Mouse (Mus musculus) liver, embryonic 14.5 days (tissue): ENCODE data around the gene Bicral. TPM values are rescaled to one million over a fixed set of nuclear protein-coding genes. Genes with fewer than 3 reads are reported as not detected.

ENCODE experiments used
- ATAC-seq: fragments of 200-750 bp; cut with Nextera tagmentation; 2 replicates; pipeline ENCODE4 v1.8.0; 2017; ENCODE audit warnings: moderate number of reproducible peaks, mild to moderate bottlenecking, moderate library complexity; ENCODE audit not compliant: insufficient read depth
- DNase-seq, 3 experiments: peaks; one replicate each; pipeline ENCODE4 v3.0.0-alpha.2; 2012 to 2013; ENCODE audit warnings: low read depth in 3 of 3, low spot score in 3 of 3
- H3K27ac ChIP-seq: fragments of 300-500 bp; sonication (generic); 2 replicates; pipeline ENCODE4 v1.5.1; 2014; ENCODE audit warnings: moderate library complexity, mild to moderate bottlenecking, control low read depth, inconsistent platforms
- H3K27me3 ChIP-seq: fragments of 300-500 bp; sonication (generic); 2 replicates; pipeline ENCODE4 v1.6.1; 2014; ENCODE audit warnings: mild to moderate bottlenecking, low read length, moderate library complexity; ENCODE audit not compliant: control insufficient read depth, insufficient read depth
- H3K36me3 ChIP-seq: fragments of 300-500 bp; sonication (generic); replicated peaks from 2 replicates; pipeline ENCODE4 v1.6.1; 2014; ENCODE audit warnings: low read depth; ENCODE audit not compliant: control insufficient read depth, insufficient read depth
- H3K4me1 ChIP-seq, 2 experiments: fragments of 200-500 bp in 1 of 2; fragments of 300-500 bp in 1 of 2; sonication (generic) in 1 of 2; replicated peaks; 2 replicates each; pipeline ENCODE4 v1.6.1; 2012 to 2014; ENCODE audit warnings: antibody characterized with exemption in 1 of 2, inconsistent platforms in 1 of 2, low read length in 1 of 2; ENCODE audit not compliant: control insufficient read depth in 2 of 2, insufficient read depth in 2 of 2
- H3K4me2 ChIP-seq: fragments of 300-500 bp; sonication (generic); 2 replicates; pipeline ENCODE4 v1.6.1; 2014; ENCODE audit warnings: low read depth, mild to moderate bottlenecking, control low read depth, moderate library complexity
- H3K4me3 ChIP-seq, 2 experiments: fragments of 200-500 bp in 1 of 2; fragments of 300-500 bp in 1 of 2; sonication (generic) in 1 of 2; 2 replicates each; pipeline ENCODE4 v1.5.1; 2012 to 2014; ENCODE audit warnings: low read depth in 2 of 2, low read length in 2 of 2, mild to moderate bottlenecking in 2 of 2, control low read depth in 1 of 2, inconsistent platforms in 1 of 2, moderate library complexity in 1 of 2; ENCODE audit not compliant: insufficient read depth in 1 of 2
- H3K9ac ChIP-seq: fragments of 300-500 bp; sonication (generic); replicated peaks from 2 replicates; pipeline ENCODE4 v1.6.1; 2014; ENCODE audit warnings: mild to moderate bottlenecking, control low read depth, moderate library complexity
- H3K9me3 ChIP-seq: fragments of 300-500 bp; sonication (generic); 2 replicates; pipeline ENCODE4 v1.6.1; 2016; ENCODE audit warnings: low read length, mixed read lengths; ENCODE audit not compliant: control insufficient read depth
- CTCF ChIP-seq: IDR thresholded peaks from 2 replicates; pipeline ENCODE4 v1.5.1; 2016; ENCODE audit warnings: antibody characterized with exemption, low read depth, control low read depth
- EP300 ChIP-seq: IDR thresholded peaks from 2 replicates; pipeline ENCODE4 v1.6.1; 2016; ENCODE audit warnings: antibody characterized with exemption, low read depth
- WGBS: fragments of 180-500 bp; shearing (Covaris S2); extraction: QIAGEN DNeasy Blood & Tissue Kit; methylation state at CpG from one replicate; pipeline ENCODE4 v1.1.7; 2014; ENCODE audit not compliant: insufficient replicate concordance; 5-methylcytosine and 5-hydroxymethylcytosine counted together
- polyA plus RNA-seq, 2 experiments: library from polyadenylated mRNA; depleted of rRNA in 1 of 2; stranded (reverse) in 1 of 2; unstranded in 1 of 2; fragments of >200 nt; fragmentation: Nextera tagmentation in 1 of 2; extraction: Ambion mirVana in 1 of 2; gene quantifications; 2 replicates each; pipeline versions ENCODE4 v1.2.1 to v1.2.3; 2012 to 2014

The Bicral gene
- polyA plus RNA-seq, 2 experiments = 3.0 to 3.4 TPM

- H3K36me3 ChIP-seq = peaks cover 54% of the 10 kb centered on the region
- DNase-seq (no peak), ATAC-seq (no peak)
- TF ChIP-seq EP300 (no peak), CTCF (no peak)
- WGBS = 88% methylated on average over 9 of the region's 9 CpGs
- H3K9ac ChIP-seq = no peak overlapping the region
- H3K27ac ChIP-seq = no peak overlapping the region
- peaks cover 0 to 7% of the 10 kb centered on the region in 2 experiments; a peak in 2 of 4 replicates for H3K4me1 ChIP-seq
- no peak overlapping the region for H3K4me3 ChIP-seq
- H3K4me2 ChIP-seq = no peak overlapping the region
- no peaks in the 10 kb centered on the region for H3K9me3 ChIP-seq
- no peaks in the 10 kb centered on the region for H3K27me3 ChIP-seq
Observed at GRCm38 (mm10) chr17:46775070-46775469, 83.2 kb downstream of the Bicral start.

DNA sequence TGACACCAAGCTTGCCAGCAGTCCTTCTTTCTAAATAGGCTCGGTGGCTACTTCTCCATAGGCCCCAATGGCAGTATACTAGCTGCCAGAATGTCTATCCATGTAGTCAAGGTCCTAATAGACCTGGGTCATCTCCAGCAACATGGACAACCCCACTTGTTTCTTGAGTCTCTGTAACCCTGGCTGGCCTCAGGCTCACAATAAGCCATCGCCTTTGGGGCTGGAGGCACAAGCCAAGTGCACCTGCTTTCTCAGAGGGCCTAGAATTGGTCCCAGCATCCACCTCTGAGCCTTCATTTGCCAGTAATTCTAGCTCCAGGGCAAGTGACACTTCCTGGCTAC, 84.2 kb downstream of the Bicral start:
- Histone ChIP-seq H3K36me3 (peaks cover 44% of the 10 kb centered on the region), H3K9me3 (no peaks in the 10 kb centered on the region), H3K27ac (no peak overlapping the region), H3K4me2 (peak overlapping the region; percentile 82), H3K27me3 (no peaks in the 10 kb centered on the region), H3K4me3 (peak overlapping the region in 1 of 2 experiments; percentile 86; a peak in 2 of 4 replicates), H3K4me1 (peaks cover 0 to 7% of the 10 kb centered on the region in 2 experiments; a peak in 2 of 4 replicates), H3K9ac (peak overlapping the region; percentile 18; the same call in 1 of the 2 replicates)
- no peak for DNase-seq
- no peak for TF ChIP-seq EP300
- no peak for TF ChIP-seq CTCF
- WGBS = 52% methylated on average over 2 of the region's 2 CpGs
- ATAC-seq = no peak

DNA sequence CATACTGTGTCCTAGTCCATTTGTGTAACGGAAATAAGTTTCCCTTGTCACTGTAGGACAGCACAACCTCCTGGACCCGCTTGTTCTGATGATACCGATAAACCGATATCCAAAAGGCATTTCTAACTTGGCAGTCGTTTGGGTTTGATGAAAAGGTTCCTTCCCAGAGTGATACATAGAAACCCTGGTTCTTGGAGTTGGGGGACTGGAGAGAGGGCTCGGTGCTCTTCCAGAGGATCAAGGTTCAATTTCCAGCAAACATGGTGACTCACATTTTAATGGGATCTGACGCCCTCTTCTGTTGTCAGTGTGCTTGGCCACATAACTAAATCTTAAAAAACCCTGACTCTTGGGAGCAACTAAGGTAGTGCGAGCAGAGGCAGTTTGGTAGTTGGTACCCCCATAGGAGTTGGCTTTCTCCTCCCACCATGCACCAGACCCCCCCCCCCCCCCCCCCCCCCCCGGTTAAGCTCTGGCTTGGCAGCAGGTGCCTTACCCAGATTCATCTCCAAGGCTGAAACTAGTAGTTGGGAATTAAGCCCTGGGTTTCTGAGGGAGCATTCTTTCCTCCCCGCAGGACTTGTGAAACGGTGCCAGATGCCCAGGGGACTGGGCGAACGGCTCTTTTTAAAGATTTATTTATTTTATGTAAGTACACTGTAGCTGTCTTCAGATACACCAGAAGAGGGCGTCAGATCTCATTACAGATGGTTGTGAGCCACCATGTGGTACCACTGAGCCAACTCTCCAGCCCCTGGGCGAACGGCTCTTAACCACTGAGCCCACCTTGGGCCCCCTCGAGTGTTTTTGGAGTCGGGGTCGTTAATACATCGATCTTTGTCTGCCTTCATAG, 84.8 kb downstream of the Bicral start:
- no peak for TF ChIP-seq EP300
- peak; percentile 49; the same call in 1 of the 2 replicates for TF ChIP-seq CTCF
- DNase-seq (peak in 1 of 3 experiments; percentile 33), ATAC-seq (peak; percentile 23; the same call in 1 of the 2 replicates)
- H3K4me2 ChIP-seq = peak overlapping the region; percentile 82
- H3K27ac ChIP-seq = peak overlapping the region; percentile 43
- peak overlapping the region; percentile 85 for H3K9ac ChIP-seq
- H3K4me1 ChIP-seq = peaks cover 0 to 7% of the 10 kb centered on the region in 2 experiments; a peak in 2 of 4 replicates
- H3K9me3 ChIP-seq = no peaks in the 10 kb centered on the region
- H3K4me3 ChIP-seq = peak overlapping the region; percentile 86 to 89
- peaks cover 38% of the 10 kb centered on the region for H3K36me3 ChIP-seq
- H3K27me3 ChIP-seq = no peaks in the 10 kb centered on the region
- WGBS = 7% methylated on average over 19 of the region's 20 CpGs

- H3K27ac ChIP-seq = peak within 1 kb of the TSS; percentile 43
- TF ChIP-seq CTCF (no peak), EP300 (no peak)
- H3K4me2 ChIP-seq = peak within 1 kb of the TSS; percentile 82
- H3K36me3 ChIP-seq = peaks cover 30% of the 10 kb centered on the region
- DNase-seq = peak; percentile 64 to 74 (median 70)
- H3K4me3 ChIP-seq = peak within 1 kb of the TSS; percentile 86 to 89
- peak within 1 kb of the TSS; percentile 85 for H3K9ac ChIP-seq
- ATAC-seq = peak; percentile 82
- H3K4me1 ChIP-seq = peaks cover 0 to 7% of the 10 kb centered on the region in 2 experiments; a peak in 2 of 4 replicates
- H3K9me3 ChIP-seq = no peaks in the 10 kb centered on the region
- H3K27me3 ChIP-seq = no peaks in the 10 kb centered on the region
- under 1% methylated on average over 50 of the region's 50 CpGs for whole genome bisulfite sequencing
Observed at GRCm38 (mm10) chr17:46772404-46773277, 85.6 kb downstream of the Bicral start, which contains the start of gene 2310039H08Rik. Gene 2310039H08Rik (plus strand): TSS chr17:46772635.
